Mouse (Mus musculus) cerebellum, postnatal 25 days (tissue): ENCODE results near the gene Neo1.
"Not testable (repeated sequence)": the region's sequence is repeated elsewhere in the genome, so short reads cannot be mapped to it uniquely, and the experiment has no call there.

Experiments
- DNase-seq, 2 experiments: peaks; one replicate each; pipeline ENCODE4 v3.0.0; 2021; ENCODE audit warnings: mixed read lengths in 2 of 2

The Neo1 gene

GRCm38 (mm10) chr9:58989255-58989928 is 46.8 kb downstream of the Neo1 start:
- no peak for DNase-seq

GRCm38 (mm10) chr9:58979034-58979433 is 57.2 kb downstream of the Neo1 start:
- no peak for DNase-seq

- DNase-seq: not testable (repeated sequence)
These were observed 65.1 kb downstream of the Neo1 start for GRCm38 (mm10) chr9:58971154-58971553.

- no peak for DNase-seq
These were observed 68.9 kb downstream of the Neo1 start for GRCm38 (mm10) chr9:58967371-58967770.

DNA sequence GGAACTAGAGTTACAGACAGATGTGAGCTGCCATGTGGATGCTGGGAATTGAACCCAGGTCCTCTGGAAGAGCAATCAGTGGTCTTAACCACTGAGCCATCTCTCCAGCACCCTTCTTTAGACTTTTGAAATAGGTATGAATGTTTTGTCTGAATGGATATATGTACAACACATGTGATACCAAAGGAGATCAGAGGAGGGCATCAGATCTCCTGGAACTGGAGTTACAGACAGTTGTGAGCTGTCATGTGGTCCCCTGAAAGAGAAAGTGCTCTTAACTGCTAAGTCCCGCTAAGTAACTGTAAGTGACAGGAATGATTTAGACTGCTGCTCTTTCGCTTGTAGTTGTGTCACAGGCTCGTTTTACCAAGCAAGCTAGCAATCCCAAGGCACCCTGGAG is 80.7 kb downstream of the Neo1 start:
- DNase-seq: no peak

- not testable (repeated sequence) for DNase-seq
These were observed 90.3 kb downstream of the Neo1 start for GRCm38 (mm10) chr9:58945910-58946309.

DNA sequence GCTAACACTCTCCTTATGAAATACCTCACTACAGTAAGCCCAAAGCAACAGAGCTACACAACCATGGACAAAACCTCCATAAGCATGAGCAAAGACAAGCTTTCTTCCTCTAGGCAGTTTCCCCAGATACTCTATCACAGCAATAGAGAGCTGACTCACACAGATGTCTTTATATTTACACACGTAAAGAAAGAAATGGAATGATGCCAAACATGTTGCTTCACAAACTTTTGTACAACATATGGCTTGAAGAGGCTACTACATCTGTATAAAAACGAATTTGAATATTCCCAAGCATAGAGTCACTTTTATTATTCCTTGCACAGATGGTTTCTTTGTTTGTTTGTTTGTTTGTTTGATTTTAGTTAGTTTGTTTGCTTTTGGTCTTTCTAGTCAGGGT is 101.5 kb downstream of the Neo1 start:
- DNase-seq: no peak

DNA sequence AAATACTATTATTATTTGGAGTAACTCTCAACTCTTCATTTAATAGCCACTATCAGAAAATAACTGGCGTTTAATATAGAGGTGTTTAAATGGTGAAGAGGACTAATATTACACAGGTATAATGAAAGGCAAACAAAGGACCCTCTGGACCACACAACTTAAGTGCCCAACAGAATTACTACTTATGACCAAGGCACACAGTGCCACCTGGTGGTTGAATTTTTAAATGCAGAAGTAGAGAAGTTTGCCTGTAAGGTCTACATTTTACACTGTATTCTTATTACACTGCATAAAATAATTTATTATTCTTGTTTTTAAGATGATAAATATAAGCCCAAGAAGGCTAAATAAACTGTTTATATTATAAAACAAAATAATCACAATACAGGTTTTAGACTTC is 108.1 kb downstream of the Neo1 start:
- DNase-seq: peak; percentile 16 to 64

DNA sequence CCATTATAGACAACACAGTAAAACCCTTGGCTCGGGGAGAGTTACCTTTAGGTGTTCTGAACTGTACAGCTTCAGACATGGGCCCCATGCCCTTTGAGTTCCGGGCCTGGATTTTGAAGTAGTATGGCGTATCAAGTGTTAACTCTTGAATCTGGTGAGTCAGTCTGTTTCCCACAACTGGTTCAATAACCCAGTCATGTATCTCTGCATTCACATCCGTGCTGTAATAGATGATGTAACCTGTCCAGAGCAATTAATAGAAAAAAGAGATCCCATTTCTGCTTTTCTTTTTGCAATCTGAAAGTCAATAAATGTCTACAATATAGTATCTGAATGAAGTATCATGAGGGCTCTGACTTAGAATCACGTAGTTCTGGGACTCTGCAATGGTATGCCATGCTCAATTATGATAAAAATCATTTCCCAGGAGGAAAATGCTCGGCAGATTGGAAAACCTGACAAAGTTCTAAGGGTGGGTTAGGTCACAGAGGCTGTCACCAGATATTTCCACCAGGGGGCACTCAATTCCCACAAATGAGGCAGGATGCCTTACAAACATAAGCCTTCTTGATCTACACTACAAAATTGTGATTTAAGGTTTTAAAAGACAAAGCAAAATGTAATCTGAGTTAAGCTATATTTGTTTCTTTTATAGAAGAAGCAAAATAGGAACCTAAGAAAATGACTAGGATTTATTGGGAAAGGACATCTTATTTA is 133.2 kb downstream of the Neo1 start:
- peak; percentile 63 to 78 for DNase-seq

DNA sequence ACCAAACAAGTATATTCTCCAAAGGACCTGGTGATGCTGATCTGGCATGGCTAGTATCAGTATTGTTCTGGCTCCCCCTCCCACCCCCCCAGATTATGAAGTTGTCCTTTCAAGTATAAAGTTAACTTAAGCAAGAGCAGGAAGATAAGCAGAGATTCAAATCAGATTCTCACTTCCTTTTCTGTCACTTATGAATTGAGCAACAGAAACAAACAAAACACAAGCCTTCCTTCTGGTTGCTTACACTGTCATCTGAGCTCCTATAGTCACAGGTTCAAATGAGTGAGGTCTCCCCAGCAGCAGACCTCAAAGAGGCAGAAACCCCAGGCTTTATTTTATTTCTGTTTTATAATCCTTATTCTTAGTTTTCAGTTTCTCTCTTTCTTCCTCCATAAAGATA is 136.6 kb downstream of the Neo1 start:
- DNase-seq: no peak

DNA sequence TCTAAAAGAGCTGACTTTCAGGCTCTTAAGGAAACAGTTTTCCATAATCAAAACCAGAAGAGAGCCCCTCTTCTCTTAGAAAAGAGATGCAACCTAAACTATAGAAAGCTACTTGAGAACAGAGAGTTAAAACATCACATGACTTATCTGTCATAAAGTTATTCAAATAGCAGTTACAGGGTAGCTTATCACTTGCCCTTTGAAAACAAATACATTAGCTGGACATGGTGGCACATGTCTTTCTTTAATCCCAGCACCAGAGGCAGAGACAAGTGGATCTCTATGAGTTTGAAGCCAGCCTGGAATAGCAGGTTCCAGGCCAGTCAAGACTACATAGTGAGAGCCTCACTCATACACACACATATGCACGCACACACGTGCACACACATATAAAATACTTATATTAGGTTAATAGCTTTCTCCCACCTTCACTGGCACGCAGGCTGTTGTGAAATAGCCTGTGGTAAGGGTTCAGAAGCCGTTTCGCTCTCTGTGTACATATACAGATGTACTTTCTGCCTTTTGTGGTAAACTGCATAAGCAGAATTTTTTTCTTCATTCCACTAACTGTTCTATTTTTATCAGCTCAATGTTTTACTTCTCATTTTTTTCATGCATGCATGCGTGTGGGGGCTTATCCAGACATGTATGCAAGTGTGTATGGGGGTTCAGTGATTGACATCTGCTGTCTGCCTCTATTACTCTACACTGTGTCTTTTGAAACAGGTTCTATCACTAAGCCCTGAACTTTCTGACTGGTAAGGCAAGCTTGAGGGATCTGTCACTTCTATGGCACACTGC is 144.2 kb downstream of the Neo1 start:
- DNase-seq: no peak

DNA sequence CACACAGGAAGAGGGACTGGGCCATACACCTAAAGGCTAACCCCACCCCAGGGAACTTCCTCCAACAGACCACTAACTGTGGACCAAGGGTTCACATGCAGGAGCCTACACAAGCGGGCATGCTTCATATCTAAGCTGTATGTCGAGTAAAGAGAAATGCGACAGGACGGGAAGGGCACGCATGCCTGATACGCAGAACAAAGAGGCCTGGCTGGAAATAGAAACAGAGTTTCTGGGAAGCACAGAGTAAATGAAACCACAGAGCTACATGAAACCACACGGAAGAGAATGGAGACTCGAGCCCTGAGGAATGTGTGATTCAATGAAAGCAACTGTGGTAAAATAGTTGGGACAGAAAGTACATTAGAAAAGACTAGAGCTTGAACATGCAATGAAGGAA is 145.3 kb downstream of the Neo1 start:
- no peak for DNase-seq

DNA sequence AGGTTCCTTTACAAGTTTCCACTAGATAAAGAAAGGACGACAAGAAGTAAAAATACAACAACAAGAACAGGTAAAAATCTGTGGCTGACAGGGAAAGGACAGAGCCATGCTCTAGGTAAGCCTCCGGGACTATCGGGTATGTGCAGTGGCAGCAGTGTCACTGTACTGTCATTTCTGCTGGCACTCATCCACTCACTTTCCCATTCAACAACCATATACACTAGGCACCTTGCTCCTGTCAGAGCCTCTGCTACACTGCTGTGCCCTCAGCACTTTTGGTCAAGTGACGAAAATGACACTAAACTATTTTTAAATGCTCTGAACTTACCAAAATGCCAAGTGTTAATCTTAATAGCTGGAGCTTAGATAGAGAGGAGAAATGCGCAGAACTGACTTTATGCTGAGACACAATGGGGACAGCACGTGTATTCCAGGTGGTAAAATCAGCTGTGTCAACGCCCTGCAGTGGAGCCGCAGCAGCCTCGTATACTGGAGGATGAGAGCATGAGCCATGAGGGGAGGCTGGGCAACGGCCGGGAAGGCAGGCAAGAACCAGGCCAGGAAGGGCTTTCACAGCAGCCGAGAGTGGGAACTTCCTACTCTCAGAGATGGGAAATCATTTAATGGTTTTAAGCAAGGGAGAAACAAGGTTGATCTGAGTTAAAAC is 146.3 kb downstream of the Neo1 start:
- DNase-seq: no peak

DNA sequence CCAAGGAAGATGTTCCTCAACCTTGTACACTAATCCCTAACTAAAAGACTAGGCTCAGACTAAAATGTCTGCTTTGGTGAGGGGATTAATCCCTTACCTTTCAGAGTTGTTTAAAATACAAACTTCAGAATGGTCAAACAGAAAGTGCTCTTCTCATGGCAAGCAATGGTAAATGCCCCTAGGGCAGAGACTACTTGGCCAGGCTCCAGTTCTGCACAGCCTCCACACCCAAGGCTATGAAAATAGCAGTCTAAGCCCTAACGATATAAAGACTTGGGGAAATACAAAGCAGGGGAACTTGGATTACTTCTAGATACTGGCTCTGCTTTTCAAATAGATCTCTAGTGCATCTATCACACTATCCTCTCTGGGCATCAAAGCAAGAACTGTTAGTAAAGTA is 153.6 kb downstream of the Neo1 start:
- DNase-seq: peak in 1 of 2 experiments; percentile 34

GRCm38 (mm10) chr9:58879836-58880235 is 156.4 kb downstream of the Neo1 start:
- no peak for DNase-seq

DNA sequence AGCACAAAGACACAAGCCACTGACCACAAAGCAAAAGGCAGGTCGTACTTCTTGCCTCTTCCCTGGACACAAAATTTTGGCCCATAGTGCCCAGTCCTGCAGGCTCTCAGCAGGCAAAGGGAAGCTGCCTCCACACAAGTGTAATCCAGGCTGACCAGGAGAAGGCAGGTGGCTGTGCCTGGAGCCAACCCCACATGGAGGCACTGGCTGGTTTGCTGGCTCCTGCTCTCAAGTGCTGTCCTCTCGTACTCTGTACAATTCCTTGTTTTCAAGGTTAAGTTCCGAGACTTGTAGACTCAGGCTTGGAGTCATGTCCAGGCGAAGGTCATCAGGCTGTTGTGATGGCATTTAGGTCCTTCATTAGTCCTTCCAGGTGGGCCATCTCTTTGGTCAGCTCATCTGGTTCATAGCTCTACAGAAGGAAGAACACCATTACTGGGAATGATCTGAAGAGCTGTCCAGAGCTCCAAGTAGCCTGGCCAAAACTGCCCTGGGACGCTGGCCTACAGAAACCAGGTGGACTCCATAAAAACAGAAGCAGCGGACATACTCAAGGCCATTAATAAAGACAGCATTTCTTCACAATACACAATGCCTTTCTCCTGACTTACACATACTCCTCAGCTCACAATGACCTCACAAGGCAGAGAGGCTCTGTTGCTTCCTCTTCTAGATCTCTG is 159.2 kb downstream of the Neo1 start:
- peak; percentile 85 for DNase-seq

- no peak for DNase-seq
These were observed 160.8 kb downstream of the Neo1 start for GRCm38 (mm10) chr9:58875439-58875838.

- no peak for DNase-seq
These were observed 161.9 kb downstream of the Neo1 start for GRCm38 (mm10) chr9:58874354-58874753.

GRCm38 (mm10) chr9:58873541-58874324 is 162.5 kb downstream of the Neo1 start:
- DNase-seq: peak; percentile 78 to 82

- DNase-seq: peak in 1 of 2 experiments; percentile 39
These were observed 165.1 kb downstream of the Neo1 start for GRCm38 (mm10) chr9:58871141-58871540.

DNA sequence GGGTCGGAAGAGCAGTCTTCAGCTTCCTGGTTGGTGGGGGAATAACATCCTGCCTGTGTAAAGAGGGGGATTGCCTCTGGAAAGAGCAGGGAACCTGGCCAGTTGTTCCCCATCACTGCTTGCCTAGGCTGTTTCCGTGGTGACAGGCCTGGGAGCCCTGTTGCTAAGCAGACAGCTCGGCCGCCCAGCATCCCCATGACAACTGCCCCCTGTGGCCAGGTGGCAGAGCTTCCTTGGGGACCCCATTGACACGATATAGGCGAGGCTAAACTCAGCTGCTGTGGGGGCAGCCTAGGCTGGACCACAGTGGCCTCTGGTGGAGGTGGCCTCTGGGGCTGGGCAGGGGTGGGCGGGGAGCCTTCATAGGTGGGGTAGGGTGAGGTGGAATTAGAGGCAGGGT is 172.4 kb downstream of the Neo1 start:
- DNase-seq: no peak
